Mouse (Mus musculus): ENCODE data around the gene Bfar. TPM values are rescaled to one million over a fixed set of nuclear protein-coding genes. Genes with fewer than 3 reads are reported as not detected.
A peak's percentile ranks its signal among the peaks of the same experiment; 100 is the strongest.

Bfar gene
- total RNA-seq, 1 experiment, result 39.4 TPM

DNA sequence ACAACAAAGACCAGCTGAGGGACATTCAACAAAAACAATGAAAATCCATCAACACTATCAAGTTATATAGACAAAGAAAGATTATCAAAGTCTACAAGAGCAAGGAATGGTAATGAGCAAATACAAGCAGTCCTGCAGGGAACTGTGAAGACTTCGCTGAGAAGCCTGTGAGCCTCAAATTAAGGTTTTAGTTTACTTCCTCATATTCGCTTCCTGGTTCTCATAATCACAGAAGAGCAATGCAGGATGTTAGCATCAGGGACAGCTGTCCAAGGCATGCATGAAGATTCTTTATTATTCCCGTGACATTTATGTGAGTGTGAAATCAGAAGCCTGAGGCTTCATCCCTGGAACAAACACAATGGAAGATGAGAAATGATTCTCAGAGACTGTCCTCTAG lies 27.2 kb upstream of the Bfar start:
- H3K36me3 ChIP-seq (ENCODE audit: control insufficient read depth, insufficient read depth, low read length, poor library complexity, severe bottlenecking), result peaks cover 8% of the 10 kb centered on the region
- H3K9ac ChIP-seq (ENCODE audit: insufficient read depth, low read depth, low read length, poor library complexity, severe bottlenecking), result no peak overlapping the region

DNA sequence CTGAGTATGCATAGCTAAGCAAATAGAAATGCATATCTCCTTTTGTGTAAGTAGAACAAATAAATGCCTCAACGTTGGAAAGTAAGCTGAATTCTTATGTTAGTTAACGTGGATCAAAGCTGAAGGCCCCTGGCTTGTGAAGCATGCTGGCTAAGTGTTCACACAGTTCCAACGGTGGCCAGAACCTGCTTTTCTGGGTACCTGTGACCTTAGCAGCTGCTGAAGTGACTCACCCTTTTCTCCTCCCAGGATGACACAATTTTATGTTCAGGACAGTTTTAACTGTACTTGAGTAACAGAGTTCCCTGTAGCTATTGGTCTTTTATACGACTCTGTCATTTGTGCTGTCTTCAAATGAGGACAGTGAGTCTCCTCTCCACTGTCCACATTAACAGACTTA lies 25.7 kb upstream of the Bfar start:
- Histone ChIP-seq H3K9ac (ENCODE audit: insufficient read depth, low read depth, low read length, poor library complexity, severe bottlenecking) (no peak overlapping the region), H3K36me3 (ENCODE audit: control insufficient read depth, insufficient read depth, low read length, poor library complexity, severe bottlenecking) (peaks cover 6% of the 10 kb centered on the region), H3K4me3 (ENCODE audit: insufficient read depth in 1 of 2, low read depth in 1 of 2, low read length in 2 of 2, poor library complexity in 1 of 2, severe bottlenecking in 1 of 2) (no peak overlapping the region), H3K27ac (ENCODE audit: insufficient read depth, low read depth, low read length, poor library complexity, severe bottlenecking) (no peak overlapping the region), H3K9me3 (ENCODE audit: control insufficient read depth, insufficient read depth, low read depth, low read length) (no peaks in the 10 kb centered on the region), H3K4me1 (ENCODE audit: control insufficient read depth in 2 of 2, insufficient read depth in 2 of 2, low read length in 2 of 2, poor library complexity in 1 of 2) (no peaks in the 10 kb centered on the region)
- TF ChIP-seq HCFC1 (IDR thresholded peaks at IDR 0.05; ENCODE audit: borderline replicate concordance, insufficient read depth, low read length) (no peak), CHD2 (IDR thresholded peaks at IDR 0.05; ENCODE audit: low read depth, low read length) (no peak), ZNF384 (IDR thresholded peaks at IDR 0.05; ENCODE audit: low read depth, low read length) (no peak), ZC3H11A (IDR thresholded peaks at IDR 0.05; ENCODE audit: borderline replicate concordance, low read depth, low read length) (no peak), MAFK (IDR thresholded peaks at IDR 0.05; ENCODE audit: insufficient read depth, low read depth, low read length) (no peak)
- DNase-seq (ENCODE audit: low read depth, low spot score), result no peak
- in situ Hi-C loops (cut with MboI; ENCODE audit: low sequenced_read_pairs in 2 of 2, unreplicated experiment in 2 of 2), result no loop called here

More for the DNA sequence above, 27.2 kb upstream of the Bfar start:
- TF ChIP-seq CHD2 (IDR thresholded peaks at IDR 0.05; ENCODE audit: low read depth, low read length) (no peak), HCFC1 (IDR thresholded peaks at IDR 0.05; ENCODE audit: borderline replicate concordance, insufficient read depth, low read length) (no peak), ZNF384 (IDR thresholded peaks at IDR 0.05; ENCODE audit: low read depth, low read length) (no peak), ZC3H11A (IDR thresholded peaks at IDR 0.05; ENCODE audit: borderline replicate concordance, low read depth, low read length) (no peak), MAFK (IDR thresholded peaks at IDR 0.05; ENCODE audit: insufficient read depth, low read depth, low read length) (no peak)
- Histone ChIP-seq H3K27ac (ENCODE audit: insufficient read depth, low read depth, low read length, poor library complexity, severe bottlenecking) (no peak overlapping the region), H3K4me3 (ENCODE audit: insufficient read depth in 1 of 2, low read depth in 1 of 2, low read length in 2 of 2, poor library complexity in 1 of 2, severe bottlenecking in 1 of 2) (no peak overlapping the region), H3K9me3 (ENCODE audit: control insufficient read depth, insufficient read depth, low read depth, low read length) (no peaks in the 10 kb centered on the region), H3K4me1 (ENCODE audit: control insufficient read depth in 2 of 2, insufficient read depth in 2 of 2, low read length in 2 of 2, poor library complexity in 1 of 2) (no peaks in the 10 kb centered on the region)
- in situ Hi-C loops (cut with MboI; ENCODE audit: low sequenced_read_pairs in 2 of 2, unreplicated experiment in 2 of 2), result no loop called here
- no peak for DNase-seq (ENCODE audit: low read depth, low spot score)

DNA sequence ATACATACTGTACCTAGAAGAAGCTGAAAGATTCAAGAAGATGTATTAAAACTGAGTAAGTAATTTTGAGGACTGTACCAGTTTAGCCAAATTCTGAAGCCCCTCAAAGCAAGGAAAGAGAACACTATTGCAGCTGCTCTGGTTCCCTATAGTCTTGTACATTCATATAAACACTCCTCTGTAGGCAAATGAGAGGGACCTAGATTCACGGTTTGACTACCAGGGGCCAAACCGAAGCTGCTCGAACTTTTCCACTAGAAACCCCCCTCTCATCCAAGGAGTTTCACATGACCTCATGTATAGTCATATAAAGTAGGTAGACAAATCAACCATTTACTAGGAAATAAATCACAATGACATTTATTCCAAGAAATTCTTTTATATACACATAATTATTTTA lies 12.8 kb upstream of the Bfar start:
- H3K36me3 ChIP-seq (ENCODE audit: control insufficient read depth, insufficient read depth, low read length, poor library complexity, severe bottlenecking), result peaks cover 22% of the 10 kb centered on the region
- no peak for DNase-seq (ENCODE audit: low read depth, low spot score)
- H3K9me3 ChIP-seq (ENCODE audit: control insufficient read depth, insufficient read depth, low read depth, low read length), result no peaks in the 10 kb centered on the region
- H3K4me1 ChIP-seq (ENCODE audit: control insufficient read depth in 2 of 2, insufficient read depth in 2 of 2, low read length in 2 of 2, poor library complexity in 1 of 2), result no peaks in the 10 kb centered on the region
- no peak overlapping the region for H3K4me3 ChIP-seq (ENCODE audit: insufficient read depth in 1 of 2, low read depth in 1 of 2, low read length in 2 of 2, poor library complexity in 1 of 2, severe bottlenecking in 1 of 2)
- in situ Hi-C loops (cut with MboI; ENCODE audit: low sequenced_read_pairs in 2 of 2, unreplicated experiment in 2 of 2), result no loop called here
- no peak overlapping the region for H3K9ac ChIP-seq (ENCODE audit: insufficient read depth, low read depth, low read length, poor library complexity, severe bottlenecking)
- TF ChIP-seq HCFC1 (IDR thresholded peaks at IDR 0.05; ENCODE audit: borderline replicate concordance, insufficient read depth, low read length), result no peak
- no peak for TF ChIP-seq MAFK (IDR thresholded peaks at IDR 0.05; ENCODE audit: insufficient read depth, low read depth, low read length)
- no peak for TF ChIP-seq CHD2 (IDR thresholded peaks at IDR 0.05; ENCODE audit: low read depth, low read length)
- TF ChIP-seq ZNF384 (IDR thresholded peaks at IDR 0.05; ENCODE audit: low read depth, low read length), result no peak
- no peak for TF ChIP-seq ZC3H11A (IDR thresholded peaks at IDR 0.05; ENCODE audit: borderline replicate concordance, low read depth, low read length)
- no peak overlapping the region for H3K27ac ChIP-seq (ENCODE audit: insufficient read depth, low read depth, low read length, poor library complexity, severe bottlenecking)

DNA sequence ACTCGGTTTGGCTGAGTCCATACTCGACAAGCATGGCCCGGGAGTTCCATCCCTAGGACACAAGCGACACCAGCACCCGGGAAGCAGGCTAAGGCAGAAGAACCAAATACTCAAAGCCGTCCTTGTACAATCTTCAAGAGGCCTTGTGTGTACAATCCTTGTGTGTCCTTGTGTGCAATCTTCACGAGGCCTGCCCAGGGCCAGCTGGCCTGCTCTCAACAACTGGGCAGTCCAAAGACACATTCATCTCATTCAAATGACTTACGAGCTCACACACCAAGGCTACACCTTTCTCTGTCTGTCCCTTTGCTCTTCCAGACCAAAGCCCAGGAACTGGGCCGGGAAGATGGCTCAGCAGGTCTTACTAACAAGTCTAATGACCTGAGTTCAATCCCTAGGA lies 10.9 kb upstream of the Bfar start:
- peaks cover 19% of the 10 kb centered on the region for H3K36me3 ChIP-seq (ENCODE audit: control insufficient read depth, insufficient read depth, low read length, poor library complexity, severe bottlenecking)
- in situ Hi-C loops (cut with MboI; ENCODE audit: low sequenced_read_pairs in 2 of 2, unreplicated experiment in 2 of 2), result no loop called here
- TF ChIP-seq CHD2 (IDR thresholded peaks at IDR 0.05; ENCODE audit: low read depth, low read length), result no peak
- no peak for TF ChIP-seq ZNF384 (IDR thresholded peaks at IDR 0.05; ENCODE audit: low read depth, low read length)
- no peaks in the 10 kb centered on the region for H3K4me1 ChIP-seq (ENCODE audit: control insufficient read depth in 2 of 2, insufficient read depth in 2 of 2, low read length in 2 of 2, poor library complexity in 1 of 2)
- H3K9ac ChIP-seq (ENCODE audit: insufficient read depth, low read depth, low read length, poor library complexity, severe bottlenecking), result no peak overlapping the region
- H3K27ac ChIP-seq (ENCODE audit: insufficient read depth, low read depth, low read length, poor library complexity, severe bottlenecking), result no peak overlapping the region
- no peaks in the 10 kb centered on the region for H3K9me3 ChIP-seq (ENCODE audit: control insufficient read depth, insufficient read depth, low read depth, low read length)
- no peak for DNase-seq (ENCODE audit: low read depth, low spot score)
- no peak overlapping the region for H3K4me3 ChIP-seq (ENCODE audit: insufficient read depth in 1 of 2, low read depth in 1 of 2, low read length in 2 of 2, poor library complexity in 1 of 2, severe bottlenecking in 1 of 2)

DNA sequence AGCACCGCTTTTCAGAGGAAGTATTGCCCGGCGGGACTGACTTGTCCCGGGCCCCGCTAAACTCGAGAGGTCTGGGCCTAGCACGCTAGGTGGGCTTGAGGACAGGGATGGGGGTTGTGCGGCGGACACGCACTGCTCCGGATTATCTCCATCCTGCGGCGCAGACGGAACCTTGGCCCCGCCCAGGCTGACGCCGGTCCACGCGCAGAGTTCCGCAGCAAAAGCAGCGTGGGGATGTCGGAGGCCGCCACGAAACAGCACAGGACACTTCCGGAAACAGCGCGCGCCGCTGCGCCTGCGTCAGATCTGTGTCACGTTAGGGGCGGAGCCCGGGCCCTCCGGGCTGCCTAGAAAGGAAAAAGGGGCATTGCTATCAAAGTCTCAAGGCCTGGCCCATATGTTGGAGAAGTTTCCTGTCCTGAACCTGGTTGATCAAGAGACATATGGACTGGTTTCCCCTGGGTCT lies 3.7 kb upstream of the Bfar start, which contains the start of gene Parn:
Gene Parn (minus strand): TSS at position 293 of the 466 bp plus-strand sequence.
- H3K4me3 ChIP-seq (ENCODE audit: insufficient read depth in 1 of 2, low read depth in 1 of 2, low read length in 2 of 2, poor library complexity in 1 of 2, severe bottlenecking in 1 of 2), result peak within 1 kb of the TSS; percentile 75 to 81
- TF ChIP-seq HCFC1 (IDR thresholded peaks at IDR 0.05; ENCODE audit: borderline replicate concordance, insufficient read depth, low read length) (peak; percentile 69; the same call in 1 of the 2 replicates), CHD2 (IDR thresholded peaks at IDR 0.05; ENCODE audit: low read depth, low read length) (no peak), ZC3H11A (IDR thresholded peaks at IDR 0.05; ENCODE audit: borderline replicate concordance, low read depth, low read length) (no peak), MAFK (IDR thresholded peaks at IDR 0.05; ENCODE audit: insufficient read depth, low read depth, low read length) (no peak), ZNF384 (IDR thresholded peaks at IDR 0.05; ENCODE audit: low read depth, low read length) (no peak)
- in situ Hi-C loops (cut with MboI; ENCODE audit: low sequenced_read_pairs in 2 of 2, unreplicated experiment in 2 of 2), result no loop called here

More for the DNA sequence above, 3.7 kb upstream of the Bfar start, which contains the start of gene Parn:
- Histone ChIP-seq H3K36me3 (ENCODE audit: control insufficient read depth, insufficient read depth, low read length, poor library complexity, severe bottlenecking) (peaks cover 6% of the 10 kb centered on the region; the same call in 1 of the 2 replicates), H3K4me1 (ENCODE audit: control insufficient read depth in 2 of 2, insufficient read depth in 2 of 2, low read length in 2 of 2, poor library complexity in 1 of 2) (peaks cover 0 to 5% of the 10 kb centered on the region in 2 experiments; a peak in 1 of 4 replicates), H3K9me3 (ENCODE audit: control insufficient read depth, insufficient read depth, low read depth, low read length) (no peaks in the 10 kb centered on the region), H3K27ac (ENCODE audit: insufficient read depth, low read depth, low read length, poor library complexity, severe bottlenecking) (peak within 1 kb of the TSS; percentile 49), H3K9ac (ENCODE audit: insufficient read depth, low read depth, low read length, poor library complexity, severe bottlenecking) (peak within 1 kb of the TSS; percentile 78)
- DNase-seq (ENCODE audit: low read depth, low spot score), result peak; percentile 81

All from ES-E14 (cell line).